ENCODE assay signal across 12 mouse cellular contexts in the genomic region with DNA sequence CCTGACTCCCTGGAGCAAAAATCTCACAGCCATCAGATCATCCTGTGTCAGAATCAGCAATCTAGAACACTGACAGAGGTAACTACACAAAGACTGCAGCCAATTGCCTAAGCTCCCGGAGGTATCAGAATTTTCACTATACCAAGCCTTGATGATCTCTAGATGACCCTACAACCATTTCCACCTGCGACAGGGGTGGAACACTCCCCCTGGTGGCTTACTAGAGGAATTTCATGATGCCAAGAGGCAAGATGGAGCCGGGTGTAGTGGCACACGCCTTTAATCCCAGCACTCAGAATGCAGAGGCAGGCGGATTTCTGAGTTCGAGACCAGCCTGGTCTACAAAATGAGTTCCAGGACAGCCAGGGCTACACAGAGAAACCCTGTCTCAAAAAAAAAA. TPM values are rescaled to one million over a fixed set of nuclear protein-coding genes. Genes with fewer than 3 reads are reported as not detected.
A peak's percentile ranks its signal among the peaks of the same experiment; 100 is the strongest.
DNase-seq lines count a peak whose midpoint lies in the region; TF ChIP-seq lines count a peak whose summit lies in the region.
"Had no signal": no experiment of that assay in that cellular context is flagged by ENCODE, and none has a peak within 500 bp of the region (broad histone marks: within the 10 kb centered on the region; RNA-seq: fewer than 3 reads in every experiment).

No protein-coding gene starts in this region.

- peak; percentile 76 for TF ChIP-seq CTCF in layer of hippocampus, adult 2 months (conservative IDR thresholded peaks at IDR 0.05)

- DNase-seq in layer of hippocampus, adult 2 months (ENCODE audit: low spot score in 2 of 2): no peak
- DNase-seq in layer of hippocampus, adult 9-11 months: no peak
- DNase-seq in B cell, adult 2 months: peak; percentile 29 to 44
- peak; percentile 77 for DNase-seq in ES-CJ7 (ENCODE audit: low read depth, low spot score)
- peak; percentile 67 for DNase-seq in induced T-regulatory cell, adult 2 months (ENCODE audit: low read depth)
- DNase-seq in right cerebral cortex, adult 18-20 months: no peak
- no peak for DNase-seq in spleen, postnatal 14 days (ENCODE audit: low spot score in 2 of 2)
- DNase-seq: right cerebral cortex, postnatal 25 days had no signal

- no peak overlapping the region for H3K27ac ChIP-seq in layer of hippocampus, adult 2 months
- H3K27ac ChIP-seq: macrophage had no signal

- no peak overlapping the region for H3K4me3 ChIP-seq in layer of hippocampus, adult 2 months

RNA-seq across cellular contexts. Expression of a gene that starts 10.0 kb away (rescaled TPM):
- 10 to 100 TPM; 10.1 to 15.9 TPM for total RNA-seq in layer of hippocampus, adult 2 months (2021)

RNA-seq across cellular contexts. Expression of a gene that starts 11.0 kb away (rescaled TPM):
- total RNA-seq in layer of hippocampus, adult 2 months (2021): 10 to 100 TPM; 29.2 to 30.7 TPM

RNA-seq across cellular contexts. Expression of a gene that starts 11.0 kb away (rescaled TPM):
- under 1 TPM; 0.27 to 0.38 TPM for total RNA-seq in layer of hippocampus, adult 2 months (2021)
- total RNA-seq: left cerebral cortex, postnatal 10 days had no signal

RNA-seq across cellular contexts. Expression of a gene that starts 17.3 kb away (rescaled TPM):
- 10 to 100 TPM; 12.3 to 14.4 TPM for total RNA-seq in layer of hippocampus, adult 2 months (2021)

RNA-seq across cellular contexts. Expression of a gene that starts 22.8 kb away (rescaled TPM):
- total RNA-seq in layer of hippocampus, adult 2 months (2021): 1 to 10 TPM in 1 of 2 experiments, not detected in 1; 1.3 TPM
- total RNA-seq: gastrocnemius, adult 18-20 months; heart, postnatal 25 days had no signal

Comparison
In these comparisons a context has a peak if more than half of its experiments do, and no peak if none do; other contexts are left out.
1. DNase-seq: peak in B cell, adult 2 months (2 of 2), ES-CJ7 (single experiment) and induced T-regulatory cell, adult 2 months (single experiment); none in layer of hippocampus, adult 2 months (0 of 2), layer of hippocampus, adult 9-11 months (single experiment), right cerebral cortex, adult 18-20 months (single experiment) and spleen, postnatal 14 days (0 of 2).